Mouse (Mus musculus) intestine, embryonic 14.5 days (tissue): ENCODE results near the gene Noxa1. TPM values are rescaled to one million over a fixed set of nuclear protein-coding genes. Genes with fewer than 3 reads are reported as not detected.
A peak's percentile ranks its signal among the peaks of the same experiment; 100 is the strongest.

Experiments used
- ATAC-seq: fragments of 200-750 bp; cut with Nextera tagmentation; replicated peaks from 2 replicates; pipeline ENCODE4 v1.8.0; 2017; ENCODE audit warnings: low read depth, moderate number of reproducible peaks, moderate TSS enrichment, moderate library complexity; ENCODE audit not compliant: low FRiP score, low TSS enrichment
- DNase-seq: peaks from one replicate; pipeline ENCODE4 v3.0.0-alpha.2; 2018; ENCODE audit warnings: low spot score
- H3K27ac ChIP-seq: fragments of 300-500 bp; sonication (generic); 2 replicates; pipeline ENCODE4 v1.5.1; 2014; ENCODE audit warnings: low read depth, mild to moderate bottlenecking, control low read depth
- H3K27me3 ChIP-seq: fragments of 300-500 bp; sonication (generic); replicated peaks from 2 replicates; pipeline ENCODE4 v1.6.1; 2014; ENCODE audit warnings: low read length, control low read depth; ENCODE audit not compliant: control insufficient read depth, insufficient read depth
- H3K36me3 ChIP-seq: fragments of 300-500 bp; sonication (generic); 2 replicates; pipeline ENCODE4 v1.6.1; 2014; ENCODE audit warnings: low read length, control low read depth; ENCODE audit not compliant: control insufficient read depth, insufficient read depth
- H3K4me1 ChIP-seq: fragments of 300-500 bp; sonication (generic); replicated peaks from 2 replicates; pipeline ENCODE4 v1.6.1; 2014; ENCODE audit warnings: low read length, control low read depth, mixed read lengths; ENCODE audit not compliant: control insufficient read depth, insufficient read depth
- H3K4me2 ChIP-seq: fragments of 300-500 bp; sonication (generic); 2 replicates; pipeline ENCODE4 v1.6.1; 2014; ENCODE audit warnings: low read length
- H3K4me3 ChIP-seq: fragments of 300-500 bp; sonication (generic); 2 replicates; pipeline ENCODE4 v1.5.1; 2014; ENCODE audit warnings: low read depth, low read length, control low read depth, mixed read lengths
- H3K9ac ChIP-seq: fragments of 300-500 bp; sonication (generic); 2 replicates; pipeline ENCODE4 v1.6.1; 2014; ENCODE audit warnings: mild to moderate bottlenecking, low read length
- H3K9me3 ChIP-seq: fragments of 300-500 bp; sonication (generic); 2 replicates; pipeline ENCODE4 v1.6.1; 2016; ENCODE audit warnings: low read length, control low read depth; ENCODE audit not compliant: control insufficient read depth
- WGBS: fragments of 180-500 bp; shearing (Covaris S2); extraction: QIAGEN DNeasy Blood & Tissue Kit; methylation state at CpG from one replicate; pipeline ENCODE4 v1.1.7; 2014; 5-methylcytosine and 5-hydroxymethylcytosine counted together
- polyA plus RNA-seq: library from polyadenylated mRNA; unstranded; fragments of >200 nt; fragmentation: Nextera tagmentation; extraction: Ambion mirVana; gene quantifications from 2 replicates; pipeline ENCODE4 v1.2.1, GENCODE M21; 2014

Noxa1 gene
- polyA plus RNA-seq, 1 experiment from 2014 or later: 5.7 TPM

- no peak for DNase-seq
- H3K4me3 ChIP-seq: no peak overlapping the region
- H3K27ac ChIP-seq: no peak overlapping the region
- no peak overlapping the region for H3K4me2 ChIP-seq
- ATAC-seq: no peak
- H3K4me1 ChIP-seq: no peaks in the 10 kb centered on the region
- no peaks in the 10 kb centered on the region for H3K9me3 ChIP-seq
- H3K36me3 ChIP-seq: no peaks in the 10 kb centered on the region
- no peaks in the 10 kb centered on the region for H3K27me3 ChIP-seq
- H3K9ac ChIP-seq: no peak overlapping the region
Measured at GRCm38 (mm10) chr2:25109487-25109886, 14.5 kb upstream of the Noxa1 start.

- no peaks in the 10 kb centered on the region for H3K9me3 ChIP-seq
- H3K4me3 ChIP-seq: no peak overlapping the region
- no peaks in the 10 kb centered on the region for H3K4me1 ChIP-seq
- ATAC-seq (no peak), DNase-seq (no peak)
- H3K9ac ChIP-seq: no peak overlapping the region
- WGBS: 63% methylated on average over 3 of the region's 3 CpGs
- no peaks in the 10 kb centered on the region for H3K36me3 ChIP-seq
- no peak overlapping the region for H3K27ac ChIP-seq
- H3K27me3 ChIP-seq: no peaks in the 10 kb centered on the region
- H3K4me2 ChIP-seq: no peak overlapping the region
Measured at GRCm38 (mm10) chr2:25106045-25106444, 11.1 kb upstream of the Noxa1 start.

DNA sequence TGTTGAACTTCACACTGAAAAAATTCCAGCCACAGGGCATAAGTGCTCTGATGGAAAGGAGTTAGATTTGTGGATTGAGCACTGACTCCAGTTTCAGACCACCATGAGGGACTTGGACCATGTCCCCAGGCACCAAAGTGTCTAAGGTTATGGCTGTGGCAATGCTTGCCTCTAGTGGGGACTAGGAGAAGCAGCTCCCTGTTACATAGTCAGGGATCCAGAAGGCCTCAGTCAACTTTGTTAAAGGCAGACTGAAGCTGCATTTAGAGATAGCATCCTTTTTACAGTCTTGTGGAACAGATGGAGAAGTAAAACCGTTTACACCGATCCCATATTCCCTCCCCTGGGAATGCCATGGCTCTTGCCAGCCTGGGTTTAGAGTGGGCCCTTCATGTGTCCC, 9.2 kb upstream of the Noxa1 start:
- Histone ChIP-seq H3K27ac (no peak overlapping the region), H3K9ac (no peak overlapping the region), H3K4me3 (no peak overlapping the region), H3K4me2 (no peak overlapping the region), H3K9me3 (no peaks in the 10 kb centered on the region), H3K27me3 (no peaks in the 10 kb centered on the region), H3K36me3 (no peaks in the 10 kb centered on the region), H3K4me1 (no peaks in the 10 kb centered on the region)
- no peak for DNase-seq
- WGBS: 95% methylated on average over 2 of the region's 2 CpGs
- ATAC-seq: no peak

GRCm38 (mm10) chr2:25099703-25100102, 4.8 kb upstream of the Noxa1 start:
- ATAC-seq: no peak
- 74% methylated on average over 3 of the region's 3 CpGs for WGBS

DNA sequence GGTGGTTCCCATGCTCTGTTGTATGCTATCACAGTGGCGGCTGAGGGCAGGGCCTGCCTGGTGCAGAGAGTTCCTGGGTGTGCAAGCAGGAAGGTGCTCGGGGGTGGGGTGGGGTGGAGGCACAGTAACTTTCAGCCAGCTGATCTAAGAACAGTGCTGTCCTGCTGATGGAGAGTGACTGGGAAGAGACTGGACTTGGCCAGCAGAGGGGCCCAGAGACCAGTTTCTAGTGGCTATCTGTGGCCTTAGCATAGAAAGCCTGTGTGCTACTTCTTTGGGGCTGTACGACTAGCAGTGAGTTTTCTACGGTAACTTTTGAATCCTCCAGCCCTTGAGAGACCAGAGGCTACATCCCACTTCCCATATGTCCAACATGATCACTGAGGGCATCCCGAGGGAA, 4.0 kb upstream of the Noxa1 start:
- Histone ChIP-seq H3K4me2 (no peak overlapping the region), H3K27me3 (no peaks in the 10 kb centered on the region), H3K9ac (no peak overlapping the region), H3K4me1 (no peaks in the 10 kb centered on the region), H3K9me3 (no peaks in the 10 kb centered on the region), H3K27ac (no peak overlapping the region), H3K4me3 (no peak overlapping the region), H3K36me3 (no peaks in the 10 kb centered on the region)
- 52% methylated on average over 5 of the region's 5 CpGs for WGBS
- ATAC-seq (no peak), DNase-seq (no peak)

More at GRCm38 (mm10) chr2:25099703-25100102, 4.8 kb upstream of the Noxa1 start:
- H3K9ac ChIP-seq: no peak overlapping the region
- no peaks in the 10 kb centered on the region for H3K36me3 ChIP-seq
- no peak overlapping the region for H3K4me3 ChIP-seq
- no peaks in the 10 kb centered on the region for H3K27me3 ChIP-seq
- no peaks in the 10 kb centered on the region for H3K9me3 ChIP-seq
- no peaks in the 10 kb centered on the region for H3K4me1 ChIP-seq
- H3K4me2 ChIP-seq: no peak overlapping the region
- no peak for DNase-seq
- H3K27ac ChIP-seq: no peak overlapping the region

GRCm38 (mm10) chr2:25098005-25098615, 3.2 kb upstream of the Noxa1 start:
- no peaks in the 10 kb centered on the region for H3K9me3 ChIP-seq
- H3K36me3 ChIP-seq: no peaks in the 10 kb centered on the region
- no peaks in the 10 kb centered on the region for H3K4me1 ChIP-seq
- H3K4me2 ChIP-seq: no peak overlapping the region
- H3K4me3 ChIP-seq: no peak overlapping the region
- DNase-seq (no peak), ATAC-seq (no peak)
- no peaks in the 10 kb centered on the region for H3K27me3 ChIP-seq
- 60% methylated on average over 3 of the region's 3 CpGs for WGBS
- H3K27ac ChIP-seq: no peak overlapping the region
- H3K9ac ChIP-seq: no peak overlapping the region

- Histone ChIP-seq H3K27me3 (no peaks in the 10 kb centered on the region), H3K27ac (no peak overlapping the region), H3K4me2 (peak overlapping the region; percentile 38), H3K4me1 (no peaks in the 10 kb centered on the region), H3K9me3 (no peaks in the 10 kb centered on the region), H3K36me3 (no peaks in the 10 kb centered on the region), H3K9ac (no peak overlapping the region), H3K4me3 (0 out of 2 replicates have a peak overlapping the region, but pooled peaks have one; percentile 5)
- DNase-seq (peak; percentile 73), ATAC-seq (peak; percentile 19; the same call in 1 of the 2 replicates)
- 29% methylated on average over 17 of the region's 17 CpGs for WGBS
Measured at GRCm38 (mm10) chr2:25094785-25095108, 202 bp downstream of the Noxa1 start.

DNA sequence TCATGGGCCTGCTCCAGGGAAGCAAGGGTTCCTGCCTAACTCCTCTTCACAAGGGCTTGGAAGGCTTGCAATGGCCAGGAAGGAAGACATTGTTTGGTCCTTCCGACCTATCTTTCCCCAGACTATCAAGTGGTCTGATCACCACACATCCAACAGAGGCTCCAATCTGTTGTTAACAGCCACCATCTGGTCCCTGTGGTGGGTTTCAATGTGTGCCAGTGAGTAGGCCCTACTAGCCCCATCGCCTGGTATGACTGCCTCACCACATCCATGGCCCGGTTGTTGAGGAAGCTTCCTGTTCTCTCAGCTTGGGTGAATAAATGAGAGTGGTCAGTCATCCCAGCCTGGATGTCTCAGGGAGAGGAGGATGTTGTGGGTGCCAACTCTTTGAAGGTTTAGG, 6.3 kb downstream of the Noxa1 start:
- H3K27ac ChIP-seq: no peak overlapping the region
- no peak overlapping the region for H3K4me3 ChIP-seq
- H3K4me2 ChIP-seq: no peak overlapping the region
- no peaks in the 10 kb centered on the region for H3K9me3 ChIP-seq
- H3K27me3 ChIP-seq: no peaks in the 10 kb centered on the region
- 86% methylated on average over 3 of the region's 3 CpGs for WGBS
- H3K4me1 ChIP-seq: no peaks in the 10 kb centered on the region
- no peaks in the 10 kb centered on the region for H3K36me3 ChIP-seq
- ATAC-seq (no peak), DNase-seq (no peak)
- H3K9ac ChIP-seq: no peak overlapping the region

DNA sequence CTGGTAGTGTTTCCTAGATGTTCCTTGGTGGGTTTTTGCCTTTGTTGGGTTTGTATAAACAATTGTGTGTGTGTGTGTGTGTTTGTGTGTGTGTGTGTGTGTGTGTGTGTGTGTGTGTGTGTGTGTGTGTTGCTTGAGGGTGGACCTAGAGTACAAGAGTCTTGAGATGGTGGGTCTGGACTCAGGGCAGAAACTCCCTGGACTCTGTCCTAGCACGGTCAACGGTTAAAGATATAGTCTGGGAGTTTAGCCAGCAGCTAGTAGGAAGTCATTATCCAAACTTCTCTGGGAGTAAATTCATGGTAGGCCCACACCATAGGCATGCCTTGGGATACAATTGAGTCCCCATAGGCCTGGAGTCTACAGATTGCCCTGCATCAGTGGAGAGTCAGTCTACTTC, 7.1 kb downstream of the Noxa1 start:
- no peak overlapping the region for H3K9ac ChIP-seq
- no peaks in the 10 kb centered on the region for H3K36me3 ChIP-seq
- DNase-seq: no peak
- 97% methylated on average over 2 of the region's 2 CpGs for WGBS
- no peak overlapping the region for H3K4me2 ChIP-seq
- no peak overlapping the region for H3K4me3 ChIP-seq
- no peaks in the 10 kb centered on the region for H3K9me3 ChIP-seq
- no peaks in the 10 kb centered on the region for H3K27me3 ChIP-seq
- ATAC-seq: no peak
- H3K4me1 ChIP-seq: no peaks in the 10 kb centered on the region
- H3K27ac ChIP-seq: no peak overlapping the region
